ENCODE assay signal across 11 mouse cellular contexts in genomic region chr13:95419204-95419749, GRCm38 (mm10). TPM values are rescaled to one million over a fixed set of nuclear protein-coding genes. Genes with fewer than 3 reads are reported as not detected.
DNase-seq lines count a peak whose midpoint lies in the region; ATAC-seq and TF ChIP-seq lines count a peak whose summit lies in the region.
"Had no signal": no experiment of that assay in that cellular context is flagged by ENCODE, and none has a peak within 500 bp of the region (broad histone marks: within the 10 kb centered on the region; RNA-seq: fewer than 3 reads in every experiment).

No protein-coding gene starts in this region.

- no peak overlapping the region for H3K4me3 ChIP-seq in CH12.LX (replicated peaks in 1 of 3; ENCODE audit: low read depth in 2 of 3, low read length in 2 of 3, poor library complexity in 1 of 3)
- H3K4me3 ChIP-seq in forebrain, embryonic 14.5 days (ENCODE audit: low read depth, low read length), result no peak overlapping the region
- no peak overlapping the region for H3K4me3 ChIP-seq in midbrain, embryonic 12.5 days

- in situ Hi-C loops in CH12.LX (cut with MboI; ENCODE audit: low pct_ligation_motif_present, low pct_unique_long_range_greater_than_20kb, low sequenced_read_pairs), result no loop called here

- no peak; the same call in 1 of the 2 replicates for TF ChIP-seq RAD21 in CH12.LX (IDR thresholded peaks at IDR 0.05; ENCODE audit: low read depth, low read length)

- ATAC-seq in forebrain, embryonic 14.5 days, result peak; percentile 74; the same call in 1 of the 2 replicates
- ATAC-seq in midbrain, embryonic 12.5 days (ENCODE audit: low FRiP score, low read depth), result peak; percentile 93
- ATAC-seq: CD4-positive, CD25-positive, alpha-beta regulatory T cell, adult 4 months had no signal

- dilution Hi-C loops in CH12.LX (cut with MboI; ENCODE audit: extremely low pct_ligation_motif_present, extremely low pct_unique_long_range_greater_than_20kb, low sequenced_read_pairs), result no loop called here

- H3K27me3 ChIP-seq in CH12.LX (replicated peaks), result no peaks in the 10 kb centered on the region
- H3K27me3 ChIP-seq in forebrain, embryonic 14.5 days (replicated peaks; ENCODE audit: control insufficient read depth, insufficient read depth, low read length), result no peaks in the 10 kb centered on the region
- no peaks in the 10 kb centered on the region for H3K27me3 ChIP-seq in midbrain, embryonic 12.5 days

- H3K36me3 ChIP-seq in CH12.LX (replicated peaks in 1 of 2; ENCODE audit: control insufficient read depth in 1 of 2, insufficient read depth in 1 of 2, low read length in 1 of 2), result no peaks in the 10 kb centered on the region
- H3K36me3 ChIP-seq in forebrain, embryonic 14.5 days (ENCODE audit: control insufficient read depth, insufficient read depth, low read length), result no peaks in the 10 kb centered on the region
- no peaks in the 10 kb centered on the region for H3K36me3 ChIP-seq in midbrain, embryonic 12.5 days

- WGBS in forebrain, embryonic 14.5 days, result 25% methylated on average over 8 of the region's 8 CpGs
- 28% methylated on average over 8 of the region's 8 CpGs for WGBS in midbrain, embryonic 12.5 days

- peaks cover 14 to 60% of the 10 kb centered on the region in 2 experiments for H3K4me1 ChIP-seq in CH12.LX (ENCODE audit: control insufficient read depth in 1 of 2, insufficient read depth in 2 of 2)
- peaks cover 11% of the 10 kb centered on the region for H3K4me1 ChIP-seq in forebrain, embryonic 14.5 days (ENCODE audit: control insufficient read depth, insufficient read depth, low read length)
- peaks cover 18% of the 10 kb centered on the region for H3K4me1 ChIP-seq in midbrain, embryonic 12.5 days

- no peak overlapping the region for H3K27ac ChIP-seq in CH12.LX (ENCODE audit: insufficient read depth, low read depth)
- peak overlapping the region; percentile 5; the same call in 1 of the 2 replicates for H3K27ac ChIP-seq in forebrain, embryonic 14.5 days (ENCODE audit: low read depth, low read length)
- H3K27ac ChIP-seq in midbrain, embryonic 12.5 days (replicated peaks), result peak overlapping the region; percentile 79

- DNase-seq in cerebellum, postnatal 14 days, result peak; percentile 30 to 34
- no peak for DNase-seq in cerebellum, adult 9-10 months
- peak; percentile 92 for DNase-seq in CH12.LX (ENCODE audit: extremely low read depth)
- peak; percentile 75 for DNase-seq in forebrain, embryonic 14.5 days (ENCODE audit: low spot score)
- no peak for DNase-seq in ovary, postnatal 14 days (ENCODE audit: low spot score)
- DNase-seq in left cerebral cortex, adult 9 months (ENCODE audit: low spot score in 2 of 2), result no peak
- no peak for DNase-seq in lung, postnatal 4 days
- DNase-seq: kidney, adult 2 months had no signal

- no peak overlapping the region for H3K9ac ChIP-seq in CH12.LX (ENCODE audit: insufficient read depth, low read depth)
- H3K9ac ChIP-seq in forebrain, embryonic 14.5 days (ENCODE audit: low read length), result no peak overlapping the region
- no peak overlapping the region for H3K9ac ChIP-seq in midbrain, embryonic 12.5 days (replicated peaks)

- no peak for TF ChIP-seq CTCF in CH12.LX (conservative IDR thresholded peaks at IDR 0.05 in 1 of 2, IDR thresholded peaks at IDR 0.05 in 1 of 2; ENCODE audit: low read depth in 2 of 2, low read length in 2 of 2)

- no peak for TF ChIP-seq POLR2A in CH12.LX (IDR thresholded peaks at IDR 0.05; ENCODE audit: low read depth, low read length)

- no peaks in the 10 kb centered on the region for H3K9me3 ChIP-seq in CH12.LX (replicated peaks; ENCODE audit: low read length)
- H3K9me3 ChIP-seq in forebrain, embryonic 14.5 days (replicated peaks; ENCODE audit: control insufficient read depth, low read length), result no peaks in the 10 kb centered on the region
- H3K9me3 ChIP-seq in midbrain, embryonic 12.5 days, result no peaks in the 10 kb centered on the region

- H3K79me2 ChIP-seq in CH12.LX (replicated peaks; ENCODE audit: control insufficient read depth, extremely low read depth, insufficient read depth, poor library complexity, severe bottlenecking), result no peaks in the 10 kb centered on the region

- peak overlapping the region; percentile 67 for H3K4me2 ChIP-seq in CH12.LX (ENCODE audit: insufficient read depth, low read depth, poor library complexity, severe bottlenecking)
- H3K4me2 ChIP-seq in forebrain, embryonic 14.5 days (ENCODE audit: low read length), result peak overlapping the region; percentile 23; the same call in 1 of the 2 replicates
- peak overlapping the region; percentile 32 for H3K4me2 ChIP-seq in midbrain, embryonic 12.5 days (replicated peaks)
- H3K4me2 ChIP-seq: liver, embryonic 11.5 days had no signal

- TF ChIP-seq EP300 in CH12.LX (IDR thresholded peaks at IDR 0.05; ENCODE audit: low read length), result peak; percentile 91

TF ChIP-seq in CH12.LX, 34 proteins besides CTCF, POLR2A, EP300 and RAD21:
- TF ChIP-seq MAZ (IDR thresholded peaks at IDR 0.05; ENCODE audit: low read depth, low read length), result 0 out of 2 replicates have a peak, but pooled peaks have one; percentile 50
- TF ChIP-seq ZNF384 (IDR thresholded peaks at IDR 0.05; ENCODE audit: low read depth, low read length), result no peak
- no peak for TF ChIP-seq MXI1 (IDR thresholded peaks at IDR 0.05; ENCODE audit: low read depth, low read length)
- no peak for TF ChIP-seq NELFE (IDR thresholded peaks at IDR 0.05; ENCODE audit: low read depth, low read length)
- 0 out of 2 replicates have a peak, but pooled peaks have one; percentile 31 for TF ChIP-seq MAFK (IDR thresholded peaks at IDR 0.05; ENCODE audit: insufficient replicate concordance, low read length)
- no peak for TF ChIP-seq ZKSCAN1 (IDR thresholded peaks at IDR 0.05; ENCODE audit: borderline replicate concordance, low read depth, low read length)
- peak; percentile 66 for TF ChIP-seq BHLHE40 (IDR thresholded peaks at IDR 0.05; ENCODE audit: low read depth, low read length)
- no peak for TF ChIP-seq PAX5 (IDR thresholded peaks at IDR 0.05; ENCODE audit: low read length)
- no peak for TF ChIP-seq HCFC1 (IDR thresholded peaks at IDR 0.05; ENCODE audit: low read depth, low read length)
- no peak for TF ChIP-seq KAT2A (IDR thresholded peaks at IDR 0.05; ENCODE audit: insufficient replicate concordance, low read length)
- no peak for TF ChIP-seq CHD1 (IDR thresholded peaks at IDR 0.05; ENCODE audit: low read depth, low read length)
- TF ChIP-seq USF1 (IDR thresholded peaks at IDR 0.05; ENCODE audit: low read depth, low read length), result no peak
- TF ChIP-seq ZMIZ1 (IDR thresholded peaks at IDR 0.05; ENCODE audit: low read depth, low read length), result no peak
- 0 out of 2 replicates have a peak, but pooled peaks have one; percentile 61 for TF ChIP-seq MYC (IDR thresholded peaks at IDR 0.05; ENCODE audit: low read depth, low read length)
- TF ChIP-seq JUND (conservative IDR thresholded peaks at IDR 0.05; ENCODE audit: low read depth, low read length), result peak; percentile 93
- no peak for TF ChIP-seq SMC3 (IDR thresholded peaks at IDR 0.05; ENCODE audit: low read depth, low read length)
- TF ChIP-seq E2F4 (IDR thresholded peaks at IDR 0.05; ENCODE audit: insufficient replicate concordance, low read depth, low read length), result no peak
- TF ChIP-seq MAX (IDR thresholded peaks at IDR 0.05; ENCODE audit: low read length), result no peak
- peak; percentile 97 for TF ChIP-seq MEF2A (IDR thresholded peaks at IDR 0.05; ENCODE audit: borderline replicate concordance, low read depth, low read length)
- no peak for TF ChIP-seq USF2 (conservative IDR thresholded peaks at IDR 0.05; ENCODE audit: low read depth, low read length)
- TF ChIP-seq ZC3H11A (IDR thresholded peaks at IDR 0.05; ENCODE audit: low read depth, low read length), result no peak
- TF ChIP-seq ETS1 (conservative IDR thresholded peaks at IDR 0.05; ENCODE audit: low read depth, low read length), result peak; percentile 80
- TF ChIP-seq TCF12 (IDR thresholded peaks at IDR 0.05; ENCODE audit: low read depth, low read length), result 0 out of 2 replicates have a peak, but pooled peaks have one; percentile 33
- no peak for TF ChIP-seq GABPA (IDR thresholded peaks at IDR 0.05; ENCODE audit: insufficient replicate concordance, low read depth, low read length)
- peak; percentile 94 for TF ChIP-seq IRF4 (IDR thresholded peaks at IDR 0.05; ENCODE audit: low read depth, low read length)
- no peak for TF ChIP-seq SIN3A (IDR thresholded peaks at IDR 0.05; ENCODE audit: low read length)
- no peak for TF ChIP-seq POLR2AphosphoS2 (IDR thresholded peaks at IDR 0.05; ENCODE audit: low read depth, low read length)
- TF ChIP-seq CHD2 (IDR thresholded peaks at IDR 0.05; ENCODE audit: low read length), result peak; percentile 62
- peak; percentile 84 for TF ChIP-seq JUN (IDR thresholded peaks at IDR 0.05; ENCODE audit: insufficient read depth, low read depth, low read length)
- peak; percentile 76 for TF ChIP-seq ELF1 (IDR thresholded peaks at IDR 0.05; ENCODE audit: low read depth, low read length)
- no peak for TF ChIP-seq UBTF (IDR thresholded peaks at IDR 0.05; ENCODE audit: low read depth, low read length)
- no peak for TF ChIP-seq NRF1 (IDR thresholded peaks at IDR 0.05; ENCODE audit: low read depth, low read length)
- TF ChIP-seq TBP (conservative IDR thresholded peaks at IDR 0.05; ENCODE audit: low read depth, low read length), result 0 out of 2 replicates have a peak, but pooled peaks have one; percentile 15

RNA-seq across cellular contexts. Expression of gene Crhbp, which starts 25.4 kb away (rescaled TPM):
- total RNA-seq in CH12.LX (2012; rRNA removed), result not detected in 2 replicates
- not detected in 2 replicates for total RNA-seq in CH12.LX (2014; rRNA removed)
- not detected in 2 replicates for polyA plus RNA-seq in CH12.LX (2012; ENCODE audit: insufficient read length, low read depth)
- 0.75 and 1.1 TPM in 2 replicates for polyA plus RNA-seq in forebrain, embryonic 14.5 days (2014; fragmentation: Nextera tagmentation; extraction: Ambion mirVana)
- polyA plus RNA-seq in midbrain, embryonic 12.5 days (2016; fragmentation: Nextera tagmentation; extraction: Ambion mirVana), result 0.61 and 1.1 TPM in 2 replicates
- polyA plus RNA-seq: CD4-positive, CD25-positive, alpha-beta regulatory T cell, adult 4 months had no signal

RNA-seq across cellular contexts. Expression of gene Aggf1, which starts 44.1 kb away (rescaled TPM):
- total RNA-seq in CH12.LX (2012; rRNA removed), result 49.1 and 65.4 TPM in 2 replicates
- 47.3 and 52.0 TPM in 2 replicates for total RNA-seq in CH12.LX (2014; rRNA removed)
- polyA plus RNA-seq in CH12.LX (2012; ENCODE audit: insufficient read length, low read depth), result 68.6 and 73.4 TPM in 2 replicates
- 38.0 and 40.3 TPM in 2 replicates for polyA plus RNA-seq in forebrain, embryonic 14.5 days (2014; fragmentation: Nextera tagmentation; extraction: Ambion mirVana)
- polyA plus RNA-seq in midbrain, embryonic 12.5 days (2016; fragmentation: Nextera tagmentation; extraction: Ambion mirVana), result 54.9 and 58.6 TPM in 2 replicates

RNA-seq across cellular contexts. Expression of gene S100z, which starts 59.2 kb away (rescaled TPM):
- total RNA-seq in CH12.LX (2012; rRNA removed) (not detected in 2 replicates), CH12.LX (2014; rRNA removed) (not detected in 2 replicates)
- polyA plus RNA-seq in CH12.LX (2012; ENCODE audit: insufficient read length, low read depth), result not detected in 2 replicates
- not detected in 2 replicates for polyA plus RNA-seq in forebrain, embryonic 14.5 days (2014; fragmentation: Nextera tagmentation; extraction: Ambion mirVana)
- polyA plus RNA-seq in midbrain, embryonic 12.5 days (2016; fragmentation: Nextera tagmentation; extraction: Ambion mirVana), result not detected in 2 replicates
- polyA plus RNA-seq: CD4-positive, CD25-positive, alpha-beta regulatory T cell, adult 4 months; liver, embryonic 11.5 days had no signal

Comparison
In these comparisons a context has a peak if more than half of its experiments do, and no peak if none do; other contexts are left out.
1. DNase-seq: peak in cerebellum, postnatal 14 days (2 of 2), CH12.LX (single experiment) and forebrain, embryonic 14.5 days (single experiment); none in cerebellum, adult 9-10 months (single experiment), ovary, postnatal 14 days (single experiment), left cerebral cortex, adult 9 months (0 of 2) and lung, postnatal 4 days (0 of 2).
2. Peak in every context shown above with its lines, with median percentiles within 50 percentile points of each other: H3K4me2 ChIP-seq.